8 mouse cellular contexts compared by ENCODE assay signal in the genomic region with DNA sequence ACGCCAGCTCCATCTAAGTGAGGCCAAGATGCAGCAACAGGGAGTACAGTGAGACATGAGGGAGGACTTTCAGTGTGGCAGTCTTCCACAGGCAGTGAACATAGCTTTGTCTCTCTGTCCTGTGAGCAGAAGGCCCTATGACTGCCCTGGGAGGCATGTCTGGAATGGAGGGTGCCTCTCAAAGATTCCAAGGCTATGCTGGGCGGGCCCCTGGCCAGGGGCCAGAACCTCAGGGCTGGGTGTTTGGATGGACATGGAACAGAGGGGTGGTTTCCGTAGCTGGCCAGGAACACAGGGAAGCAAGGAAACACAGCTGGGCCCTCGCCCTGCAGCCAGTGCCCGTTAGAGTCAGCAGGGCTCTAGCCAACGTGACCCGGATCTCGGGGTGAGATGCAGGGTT. TPM values are rescaled to one million over a fixed set of nuclear protein-coding genes. Genes with fewer than 3 reads are reported as not detected.
DNase-seq lines count a peak whose midpoint lies in the region; ATAC-seq and TF ChIP-seq lines count a peak whose summit lies in the region.
"Had no signal": no experiment of that assay in that cellular context is flagged by ENCODE, and none has a peak within 500 bp of the region (broad histone marks: within the 10 kb centered on the region; RNA-seq: fewer than 3 reads in every experiment).

No protein-coding gene starts in this region.

- peak; percentile 8; the same call in 1 of the 2 replicates for TF ChIP-seq POLR2A in lung, adult 2 months (IDR thresholded peaks at IDR 0.05; ENCODE audit: borderline replicate concordance, extremely low read depth, low read depth, low read length)

- H3K36me3 ChIP-seq in heart, embryonic 13.5 days, result peaks cover 90% of the 10 kb centered on the region

- H3K9ac ChIP-seq in heart, embryonic 13.5 days, result peak overlapping the region; percentile 51

- H3K4me1 ChIP-seq in heart, embryonic 13.5 days, result peaks cover 85% of the 10 kb centered on the region
- peaks cover 22% of the 10 kb centered on the region for H3K4me1 ChIP-seq in lung, adult 2 months (ENCODE audit: control insufficient read depth, insufficient read depth, low read length)

- H3K4me3 ChIP-seq in heart, embryonic 13.5 days, result peak overlapping the region; percentile 0; the same call in 1 of the 2 replicates
- H3K4me3 ChIP-seq in lung, adult 2 months (replicated peaks; ENCODE audit: extremely low read depth, low read depth, low read length), result no peak overlapping the region

- H3K27ac ChIP-seq in heart, embryonic 13.5 days (replicated peaks), result peak overlapping the region; percentile 83

- ATAC-seq in heart, embryonic 13.5 days (ENCODE audit: extremely low read depth, insufficient number of reproducible peaks, low FRiP score, low TSS enrichment), result peak; percentile 48; the same call in 1 of the 2 replicates

- DNase-seq in MN1 (ENCODE audit: low spot score), result peak; percentile 74
- peak; percentile 90 for DNase-seq in adrenal gland, adult 2 months
- DNase-seq in lung, adult 2 months, result peak; percentile 60
- no peak for DNase-seq in right cerebral cortex, postnatal 36 days (ENCODE audit: low spot score in 2 of 2)
- DNase-seq in left cerebral cortex, adult 18-20 months (ENCODE audit: low spot score in 2 of 2), result no peak
- DNase-seq in layer of hippocampus, adult 8-10 months (ENCODE audit: low spot score in 2 of 2), result no peak

- no peaks in the 10 kb centered on the region for H3K27me3 ChIP-seq in heart, embryonic 13.5 days (replicated peaks)

- no peak for TF ChIP-seq CTCF in lung, adult 2 months (IDR thresholded peaks at IDR 0.05; ENCODE audit: insufficient read depth, low read length)

- peak overlapping the region; percentile 44 for H3K4me2 ChIP-seq in heart, embryonic 13.5 days

- 37% methylated on average over 8 of the region's 8 CpGs for WGBS in heart, embryonic 13.5 days
- WGBS in lung, adult 2 months, result 15% methylated on average over 8 of the region's 8 CpGs

- H3K9me3 ChIP-seq in heart, embryonic 13.5 days, result no peaks in the 10 kb centered on the region

RNA-seq across cellular contexts. Expression of gene Kank2, which starts 6.7 kb away (rescaled TPM):
- total RNA-seq in adrenal gland, adult 2 months (2021), result 10 to 100 TPM; 28.4 to 56.2 TPM
- 67.8 and 76.1 TPM in 2 replicates for polyA plus RNA-seq in adrenal gland, adult 2 months (2012; rRNA removed)
- 16.0 and 16.9 TPM in 2 replicates for polyA plus RNA-seq in heart, embryonic 13.5 days (2015; fragmentation: Nextera tagmentation; extraction: Ambion mirVana)
- 108 and 127 TPM in 2 replicates for polyA plus RNA-seq in lung, adult 2 months (2012; rRNA removed)
- 1 to 10 TPM; 8.4 to 9.1 TPM for total RNA-seq in left cerebral cortex, adult 18-20 months (2021)
- total RNA-seq in layer of hippocampus, adult 8-10 months (2022), result 10 to 100 TPM in 2 of 4 experiments, 1 to 10 TPM in 2; 7.2 to 10.1 (median 9.3) TPM

RNA-seq across cellular contexts. Expression of gene Spc24, which starts 31.8 kb away (rescaled TPM):
- total RNA-seq in adrenal gland, adult 2 months (2021), result 1 to 10 TPM; 1.9 to 3.7 TPM
- polyA plus RNA-seq in adrenal gland, adult 2 months (2012; rRNA removed), result 1.4 and 1.5 TPM in 2 replicates
- 84.8 and 96.7 TPM in 2 replicates for polyA plus RNA-seq in heart, embryonic 13.5 days (2015; fragmentation: Nextera tagmentation; extraction: Ambion mirVana)
- 2.9 and 3.2 TPM in 2 replicates for polyA plus RNA-seq in lung, adult 2 months (2012; rRNA removed)
- 1 to 10 TPM; 3.1 to 5.0 TPM for total RNA-seq in left cerebral cortex, adult 18-20 months (2021)
- total RNA-seq in layer of hippocampus, adult 8-10 months (2022), result 1 to 10 TPM in 2 of 4 experiments, under 1 TPM in 2; 0.45 to 4.3 (median 2.1) TPM

RNA-seq across cellular contexts. Expression of gene Angptl8, which starts 43.4 kb away (rescaled TPM):
- 1 to 10 TPM; 8.1 to 8.7 TPM for total RNA-seq in adrenal gland, adult 2 months (2021)
- polyA plus RNA-seq in adrenal gland, adult 2 months (2012; rRNA removed), result 26.5 and 55.8 TPM in 2 replicates
- polyA plus RNA-seq in heart, embryonic 13.5 days (2015; fragmentation: Nextera tagmentation; extraction: Ambion mirVana), result 1.6 and 2.3 TPM in 2 replicates
- 7.4 and 8.2 TPM in 2 replicates for polyA plus RNA-seq in lung, adult 2 months (2012; rRNA removed)
- total RNA-seq in left cerebral cortex, adult 18-20 months (2021), result not detected
- total RNA-seq in layer of hippocampus, adult 8-10 months (2022), result not detected
- polyA plus RNA-seq: brain, embryonic 14.5 days had no signal

Comparison
In these comparisons a context has a peak if more than half of its experiments do, and no peak if none do; other contexts are left out.
1. DNase-seq: peak in MN1 (single experiment), adrenal gland, adult 2 months (single experiment) and lung, adult 2 months (single experiment); none in right cerebral cortex, postnatal 36 days (0 of 2), left cerebral cortex, adult 18-20 months (0 of 2) and layer of hippocampus, adult 8-10 months (0 of 2).
2. RNA of gene Angptl8, which starts 43.4 kb away (total RNA-seq): 8.1 to 8.7 TPM in adrenal gland, adult 2 months; not detected in left cerebral cortex, adult 18-20 months and not detected in layer of hippocampus, adult 8-10 months; every median in the first group is over 4 times any median in the second.